Mouse (Mus musculus) spleen, embryonic (tissue): ENCODE measurements at regions not wholly inside any gene's neighbourhood (a gene's known extent, or its start where the extent isn't known, plus 50 kb on each side); places are given as distances from the start of the nearest gene placed in this dataset.

Experiments
- CTCF ChIA-PET: fragments of 350-600 bp; sonication (Branson Sonifier 250); formaldehyde crosslinking; loops from one replicate; lab custom pipeline; 2022; lab: Charles Lee

- CTCF ChIA-PET: no interaction called here
These were observed 53.5 kb upstream of the Ercc6l2 start for GRCm38 (mm10) chr13:63761542-63761941.
